ENCODE assay signal across 10 mouse cellular contexts in the genomic region with DNA sequence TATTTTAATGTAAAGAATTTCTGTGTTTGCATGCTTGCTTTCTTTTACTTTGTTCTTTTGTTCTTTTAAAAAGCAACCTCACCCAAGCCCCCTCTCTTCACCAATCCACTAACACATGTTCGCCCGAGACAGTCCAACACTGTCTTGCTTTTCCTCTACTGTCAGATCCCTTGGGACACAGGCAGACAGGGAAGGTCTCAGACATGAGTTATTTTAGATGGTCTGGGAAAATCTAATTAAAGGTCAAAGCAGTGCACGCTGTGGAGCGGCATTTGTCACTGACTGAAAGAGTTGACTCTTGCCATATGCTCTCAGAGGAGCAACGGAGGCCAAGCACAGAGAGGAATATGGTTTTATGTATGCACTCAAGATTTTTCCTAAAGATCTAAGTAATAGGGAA.
A peak's percentile ranks its signal among the peaks of the same experiment; 100 is the strongest.
DNase-seq lines count a peak whose midpoint lies in the region; ATAC-seq lines count a peak whose summit lies in the region.
"Had no signal": no experiment of that assay in that cellular context is flagged by ENCODE, and none has a peak within 500 bp of the region (broad histone marks: within the 10 kb centered on the region; RNA-seq: fewer than 3 reads in every experiment).

No protein-coding gene starts in this region.

- DNase-seq in kidney, adult 9 months, result peak; percentile 16
- no peak for DNase-seq in kidney, adult 11 months
- peak; percentile 20 to 25 for DNase-seq in cerebellum, adult 18-20 months
- peak; percentile 45 for DNase-seq in embryo, embryonic 11.5 days (ENCODE audit: low read depth, low spot score)
- DNase-seq in thymus, adult 18-20 months, result no peak
- DNase-seq in right cerebral cortex, postnatal 10 days (ENCODE audit: low spot score in 2 of 2), result no peak
- DNase-seq in gastrocnemius, postnatal 14 days, result no peak

- no peaks in the 10 kb centered on the region for H3K36me3 ChIP-seq in midbrain, embryonic 13.5 days

- H3K9me3 ChIP-seq in midbrain, embryonic 13.5 days, result no peaks in the 10 kb centered on the region

- intact Hi-C loops in gastrocnemius, postnatal 14 days (cut with DNase I; ENCODE audit: low total_unique reads), result no loop called here

- H3K9ac ChIP-seq in midbrain, embryonic 13.5 days (replicated peaks), result no peak overlapping the region
- H3K9ac ChIP-seq: liver, embryonic 14.5 days had no signal

- ATAC-seq in midbrain, embryonic 13.5 days, result peak; percentile 60; the same call in 1 of the 2 replicates

- no peak overlapping the region for H3K4me3 ChIP-seq in midbrain, embryonic 13.5 days (replicated peaks)
- H3K4me3 ChIP-seq: erythroblast, embryonic 14.5 days had no signal

- no peak overlapping the region for H3K4me2 ChIP-seq in midbrain, embryonic 13.5 days (replicated peaks)

- WGBS in midbrain, embryonic 13.5 days, result 37% methylated on average over 5 of the region's 5 CpGs

- H3K4me1 ChIP-seq in midbrain, embryonic 13.5 days (replicated peaks), result peaks cover 9% of the 10 kb centered on the region

- no peaks in the 10 kb centered on the region for H3K27me3 ChIP-seq in midbrain, embryonic 13.5 days

- no peak overlapping the region for H3K27ac ChIP-seq in midbrain, embryonic 13.5 days
- H3K27ac ChIP-seq: liver, embryonic 14.5 days had no signal

Comparison
In these comparisons a context has a peak if more than half of its experiments do, and no peak if none do; other contexts are left out.
1. DNase-seq: peak in kidney, adult 9 months (single experiment), cerebellum, adult 18-20 months (2 of 2) and embryo, embryonic 11.5 days (single experiment); none in kidney, adult 11 months (single experiment), thymus, adult 18-20 months (0 of 2), right cerebral cortex, postnatal 10 days (0 of 2) and gastrocnemius, postnatal 14 days (single experiment).